Mouse (Mus musculus): ENCODE results near the gene Obp2a. TPM values are rescaled to one million over a fixed set of nuclear protein-coding genes. Genes with fewer than 3 reads are reported as not detected.

Gene Obp2a
- polyA plus RNA-seq, 1 experiment from 2014 or later: not detected

Other genes starting within 250 kb of the Obp2a start
- gene Clic3, start 243.2 kb upstream of the Obp2a start, polyA plus RNA-seq (2014; fragmentation: Nextera tagmentation; extraction: Ambion mirVana): 3.8 and 4.6 TPM in 2 replicates
- 31.0 and 32.6 TPM in 2 replicates for gene Paxx, start 238.9 kb upstream of the Obp2a start, polyA plus RNA-seq (2014; fragmentation: Nextera tagmentation; extraction: Ambion mirVana)
- gene Ptgds, start 230.0 kb upstream of the Obp2a start, polyA plus RNA-seq (2014; fragmentation: Nextera tagmentation; extraction: Ambion mirVana): 98.5 and 112 TPM in 2 replicates
- not detected in 2 replicates for gene Lcn12, start 206.1 kb upstream of the Obp2a start, polyA plus RNA-seq (2014; fragmentation: Nextera tagmentation; extraction: Ambion mirVana)
- gene Fbxw5, start 199.3 kb upstream of the Obp2a start, polyA plus RNA-seq (2014; fragmentation: Nextera tagmentation; extraction: Ambion mirVana): 82.8 and 85.2 TPM in 2 replicates
- 2.9 and 4.9 TPM in 2 replicates for gene C8g, start 198.3 kb upstream of the Obp2a start, polyA plus RNA-seq (2014; fragmentation: Nextera tagmentation; extraction: Ambion mirVana)
- 19.1 and 19.8 TPM in 2 replicates for gene Traf2, start 153.1 kb upstream of the Obp2a start, polyA plus RNA-seq (2014; fragmentation: Nextera tagmentation; extraction: Ambion mirVana)
- gene Edf1, start 142.2 kb upstream of the Obp2a start, polyA plus RNA-seq (2014; fragmentation: Nextera tagmentation; extraction: Ambion mirVana): 279 and 319 TPM in 2 replicates
- gene Mamdc4, start 125.2 kb upstream of the Obp2a start, polyA plus RNA-seq (2014; fragmentation: Nextera tagmentation; extraction: Ambion mirVana): 1.4 and 1.9 TPM in 2 replicates
- gene Phpt1, start 124.8 kb upstream of the Obp2a start, polyA plus RNA-seq (2014; fragmentation: Nextera tagmentation; extraction: Ambion mirVana): 240 and 250 TPM in 2 replicates
- gene Ajm1, start 118.3 kb upstream of the Obp2a start, polyA plus RNA-seq (2014; fragmentation: Nextera tagmentation; extraction: Ambion mirVana): not detected in 2 replicates
- gene Rabl6, start 91.5 kb upstream of the Obp2a start, polyA plus RNA-seq (2014; fragmentation: Nextera tagmentation; extraction: Ambion mirVana): 41.9 and 42.1 TPM in 2 replicates
- gene Ccdc183, start 82.4 kb upstream of the Obp2a start, polyA plus RNA-seq (2014; fragmentation: Nextera tagmentation; extraction: Ambion mirVana): 0.07 and 0.27 TPM in 2 replicates
- 22.8 and 28.2 TPM in 2 replicates for gene Tmem141, start 78.0 kb upstream of the Obp2a start, polyA plus RNA-seq (2014; fragmentation: Nextera tagmentation; extraction: Ambion mirVana)
- 1.8 and 3.2 TPM in 2 replicates for gene Fcna, start 72.0 kb upstream of the Obp2a start, polyA plus RNA-seq (2014; fragmentation: Nextera tagmentation; extraction: Ambion mirVana)
- not detected in 2 replicates for gene Lcn8, start 46.9 kb upstream of the Obp2a start, polyA plus RNA-seq (2014; fragmentation: Nextera tagmentation; extraction: Ambion mirVana)
- gene Lcn5, start 42.1 kb upstream of the Obp2a start, polyA plus RNA-seq (2014; fragmentation: Nextera tagmentation; extraction: Ambion mirVana): not detected in 2 replicates
- gene Lcn6, start 23.3 kb upstream of the Obp2a start, polyA plus RNA-seq (2014; fragmentation: Nextera tagmentation; extraction: Ambion mirVana): not detected in 2 replicates
- gene Lcn10, start 17.3 kb upstream of the Obp2a start, polyA plus RNA-seq (2014; fragmentation: Nextera tagmentation; extraction: Ambion mirVana): not detected in 2 replicates
- gene Bmyc, start 6.7 kb downstream of the Obp2a start, polyA plus RNA-seq (2014; fragmentation: Nextera tagmentation; extraction: Ambion mirVana): 36.7 and 44.1 TPM in 2 replicates
- not detected in 2 replicates for gene Obp2b, start 37.0 kb downstream of the Obp2a start, polyA plus RNA-seq (2014; fragmentation: Nextera tagmentation; extraction: Ambion mirVana)
- gene Lcn3, start 65.5 kb downstream of the Obp2a start, polyA plus RNA-seq (2014; fragmentation: Nextera tagmentation; extraction: Ambion mirVana): not detected in 2 replicates
- gene Lcn11, start 77.0 kb downstream of the Obp2a start, polyA plus RNA-seq (2014; fragmentation: Nextera tagmentation; extraction: Ambion mirVana): not detected in 2 replicates
- not detected in 2 replicates for gene Gm13539, start 82.2 kb downstream of the Obp2a start, polyA plus RNA-seq (2014; fragmentation: Nextera tagmentation; extraction: Ambion mirVana)
- gene Glt6d1, start 115.8 kb downstream of the Obp2a start, polyA plus RNA-seq (2014; fragmentation: Nextera tagmentation; extraction: Ambion mirVana): not detected in 2 replicates
- not detected in 2 replicates for gene Lcn9, start 123.1 kb downstream of the Obp2a start, polyA plus RNA-seq (2014; fragmentation: Nextera tagmentation; extraction: Ambion mirVana)
- gene Sohlh1, start 147.2 kb downstream of the Obp2a start, polyA plus RNA-seq (2014; fragmentation: Nextera tagmentation; extraction: Ambion mirVana): not detected in 2 replicates
- 0.23 TPM in 1 of 2 replicates, not detected in the other for gene Kcnt1, start 163.7 kb downstream of the Obp2a start, polyA plus RNA-seq (2014; fragmentation: Nextera tagmentation; extraction: Ambion mirVana)